Mouse (Mus musculus): ENCODE data around the gene Carmil1.

Carmil1 gene

DNA sequence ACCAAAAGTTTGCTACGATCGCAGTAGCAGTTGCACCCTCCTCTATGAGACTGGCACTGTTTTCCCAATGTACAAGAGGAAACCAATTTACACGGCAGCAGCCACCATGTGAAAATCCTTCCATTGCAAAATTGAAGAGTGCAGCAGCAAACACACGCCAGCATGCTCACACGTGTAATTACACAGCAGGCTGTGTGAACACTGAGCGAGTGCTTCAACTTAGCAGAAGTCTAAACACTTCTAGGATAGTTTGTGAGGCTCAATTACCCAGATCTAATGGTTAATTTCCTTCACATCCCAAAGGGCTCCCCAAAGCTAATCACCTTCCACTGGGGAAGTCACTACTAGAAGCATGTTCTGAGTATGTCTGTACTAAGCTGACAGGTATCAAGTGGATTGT lies 78.3 kb downstream of the Carmil1 start:
- no peak for DNase-seq

DNA sequence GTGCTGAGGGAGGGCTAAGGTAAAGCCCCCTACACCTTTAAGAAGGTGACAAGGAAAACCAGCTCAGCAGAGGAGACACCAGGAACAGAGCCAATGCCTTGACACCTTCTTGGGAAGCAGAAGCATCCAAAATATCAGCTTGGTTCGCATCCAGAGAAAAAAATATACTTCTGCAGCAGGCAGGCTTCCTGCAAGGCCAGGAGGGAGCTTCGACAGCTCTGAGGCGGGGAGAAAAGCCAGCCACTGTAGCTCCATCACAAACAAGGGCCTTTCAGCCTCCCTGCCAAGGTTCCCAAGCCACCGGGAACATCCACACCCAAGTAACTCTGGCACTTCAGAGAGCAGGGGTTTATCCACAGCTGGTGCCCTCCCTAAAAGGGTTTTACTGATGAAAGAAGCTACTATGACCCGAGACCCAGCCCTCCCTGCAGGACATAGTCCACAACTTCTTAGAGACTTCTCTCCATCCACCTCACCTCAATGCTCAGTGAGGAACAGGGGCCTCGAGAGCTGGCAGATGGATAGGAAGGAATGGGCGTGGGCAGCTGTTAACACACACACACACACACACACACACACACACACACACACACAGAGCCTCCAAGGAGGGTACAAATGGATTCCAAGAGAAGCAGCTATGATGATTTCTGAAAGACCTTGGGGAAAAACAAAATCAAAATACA lies 80.6 kb downstream of the Carmil1 start:
- no peak for DNase-seq

- DNase-seq: no peak
These were observed 82.1 kb downstream of the Carmil1 start for GRCm38 (mm10) chr13:24198396-24198924.

GRCm38 (mm10) chr13:24195371-24195770 lies 85.2 kb downstream of the Carmil1 start:
- no peak for DNase-seq

DNA sequence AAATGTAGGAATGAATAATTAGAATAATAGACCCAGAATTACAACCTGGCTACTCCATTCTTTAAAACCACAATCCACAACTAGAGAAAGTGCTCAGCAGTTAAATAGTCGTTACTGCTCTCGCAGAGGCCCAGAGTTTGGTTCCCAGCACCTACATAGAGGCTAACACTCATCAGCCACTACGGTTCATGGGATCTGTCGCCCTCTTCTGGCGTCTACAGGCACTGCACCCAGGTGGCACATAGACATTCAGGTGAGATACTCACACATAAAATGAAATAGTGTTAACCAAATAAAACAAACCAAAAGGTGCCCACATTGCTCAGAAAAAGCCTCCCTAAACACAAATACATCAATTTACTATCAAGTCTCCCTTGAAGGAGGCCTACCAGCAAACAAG lies 86.6 kb downstream of the Carmil1 start:
- DNase-seq: peak; percentile 45

- DNase-seq: no peak
These were observed 89.5 kb downstream of the Carmil1 start for GRCm38 (mm10) chr13:24190875-24191663.

GRCm38 (mm10) chr13:24187026-24187425 lies 93.6 kb downstream of the Carmil1 start:
- DNase-seq: no peak

DNA sequence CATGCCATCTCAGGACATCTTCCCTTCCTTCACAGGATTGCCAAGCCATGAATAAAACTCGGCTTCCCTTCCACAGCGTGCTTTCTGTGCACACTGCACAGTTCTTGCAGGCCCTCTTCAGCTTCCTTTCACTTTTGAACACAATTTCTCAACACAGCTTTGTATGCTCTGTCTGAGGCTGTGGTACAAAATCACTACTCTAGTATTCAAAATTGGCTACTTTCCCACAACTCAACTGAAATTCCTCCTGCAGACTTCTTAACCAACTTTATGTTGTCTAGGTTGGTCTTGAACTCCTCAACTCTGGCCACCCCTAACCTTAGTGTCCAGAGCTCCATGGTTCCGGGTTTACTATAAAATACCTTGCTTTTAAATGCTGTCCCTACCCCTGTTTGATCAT lies 95.0 kb downstream of the Carmil1 start:
- DNase-seq: no peak

GRCm38 (mm10) chr13:24182878-24183277 lies 97.7 kb downstream of the Carmil1 start:
- DNase-seq: no peak

DNA sequence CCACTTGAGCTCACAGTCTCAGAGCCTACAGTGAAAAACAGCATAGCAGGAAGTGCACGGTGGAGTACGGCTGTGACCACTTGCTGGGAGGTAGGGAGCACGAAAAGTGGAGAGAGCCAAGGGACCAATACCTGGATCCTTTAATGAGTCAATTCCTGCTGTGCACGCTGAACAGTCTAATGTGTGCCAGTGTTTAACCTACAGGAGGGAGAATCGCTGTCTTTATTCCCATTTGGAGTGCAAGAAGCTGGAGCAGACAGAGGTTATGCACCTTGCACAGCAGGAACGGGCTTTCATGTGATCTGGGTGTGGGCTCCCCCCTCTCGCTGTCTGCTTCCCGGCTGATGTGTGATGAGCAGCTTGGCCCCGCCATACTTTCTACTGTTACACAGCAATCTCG lies 101.1 kb downstream of the Carmil1 start:
- DNase-seq: no peak

GRCm38 (mm10) chr13:24177600-24177999 lies 103.0 kb downstream of the Carmil1 start:
- DNase-seq: no peak

GRCm38 (mm10) chr13:24176835-24177234 lies 103.8 kb downstream of the Carmil1 start:
- DNase-seq: no peak

- DNase-seq: no peak
These were observed 110.9 kb downstream of the Carmil1 start for GRCm38 (mm10) chr13:24169658-24170057.

DNA sequence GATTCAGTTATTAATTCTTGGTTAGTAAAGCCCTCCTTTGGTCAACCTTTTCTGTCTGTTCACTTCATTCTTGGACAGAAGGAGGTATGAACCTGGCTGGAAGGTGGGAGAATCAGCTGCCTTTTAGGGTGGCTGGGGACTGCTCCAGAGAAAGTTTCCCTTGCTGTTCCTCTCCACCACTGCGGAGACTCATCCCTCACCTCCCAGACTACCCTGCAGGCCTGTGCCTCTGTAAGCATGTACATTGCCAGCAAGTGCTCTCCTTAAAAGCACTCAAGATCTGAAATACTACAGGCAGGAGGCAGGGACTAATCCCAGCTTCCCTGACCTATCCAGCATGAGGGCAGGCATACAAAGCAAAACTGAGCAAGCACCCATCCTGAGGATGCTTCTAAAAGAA lies 117.2 kb downstream of the Carmil1 start:
- DNase-seq: no peak

DNA sequence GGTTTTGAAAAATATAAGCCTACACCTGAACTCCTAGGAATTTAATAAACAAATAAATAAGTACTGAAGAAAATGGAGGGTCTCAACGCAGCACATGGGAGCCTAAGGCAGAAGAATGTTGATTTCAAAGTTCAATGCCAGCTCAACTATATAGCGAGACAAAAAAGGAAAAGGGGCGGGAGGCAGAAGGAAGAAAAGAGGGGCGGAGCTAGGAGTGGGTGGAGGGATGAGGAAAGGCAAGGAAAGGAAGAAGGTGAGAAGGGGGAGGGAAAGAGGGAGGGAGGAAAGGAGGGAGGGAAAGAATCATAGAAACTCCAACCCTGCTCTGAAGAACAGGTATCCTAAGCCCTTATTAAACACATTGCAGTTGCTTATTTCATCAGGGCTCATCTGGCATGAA lies 119.5 kb downstream of the Carmil1 start:
- DNase-seq: no peak

- no peak for DNase-seq
These were observed 120.6 kb downstream of the Carmil1 start for GRCm38 (mm10) chr13:24159972-24160371.

GRCm38 (mm10) chr13:24159190-24159965 lies 121.2 kb downstream of the Carmil1 start:
- DNase-seq: no peak

GRCm38 (mm10) chr13:24157560-24158011 lies 123.0 kb downstream of the Carmil1 start:
- no peak for DNase-seq

GRCm38 (mm10) chr13:24155190-24155589 lies 125.4 kb downstream of the Carmil1 start:
- no peak for DNase-seq

DNA sequence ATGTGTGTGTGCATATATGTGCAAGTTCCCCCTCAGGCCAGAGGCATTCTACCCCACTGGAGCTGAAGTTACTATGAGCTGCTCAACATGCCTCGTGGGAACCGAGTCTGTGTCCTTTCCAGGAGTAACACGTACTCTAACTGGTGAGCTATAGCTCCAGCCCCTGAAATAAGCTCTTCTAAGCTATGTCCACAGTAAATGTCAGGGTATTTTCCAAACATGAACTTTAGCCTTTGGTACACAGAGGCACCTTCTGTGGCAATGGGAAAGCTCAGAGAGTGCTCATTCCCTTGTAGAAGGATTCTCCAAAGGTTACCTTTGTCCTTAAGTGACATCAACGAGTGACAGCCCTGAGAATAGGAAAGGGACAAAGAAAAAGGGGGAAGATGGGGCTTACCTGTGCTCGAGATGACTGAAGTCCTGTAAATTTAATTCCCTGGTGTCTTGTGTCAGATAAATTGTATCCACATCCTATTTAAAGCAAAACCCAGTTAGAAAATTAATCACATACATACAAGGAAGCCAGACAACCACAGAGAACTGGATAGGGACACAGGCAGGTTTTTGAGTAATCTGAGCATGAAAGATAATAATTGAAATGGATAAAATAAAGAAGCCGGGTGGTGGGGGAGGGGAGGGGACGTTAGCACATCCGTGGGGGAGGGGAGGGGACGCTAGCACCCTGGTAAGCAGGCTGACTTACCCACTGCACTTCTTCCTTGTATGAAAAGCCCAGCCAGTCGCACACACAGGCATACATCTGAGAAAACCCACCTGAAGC lies 126.1 kb downstream of the Carmil1 start:
- DNase-seq: no peak

GRCm38 (mm10) chr13:24152610-24153009 lies 128.0 kb downstream of the Carmil1 start:
- no peak for DNase-seq

- DNase-seq: no peak
These were observed 129.3 kb downstream of the Carmil1 start for GRCm38 (mm10) chr13:24151335-24151734.

Measured in thymus, postnatal 4 days (tissue).